Mouse (Mus musculus) cerebellum, adult 18-20 months (tissue): ENCODE data around the gene Dhx30.
"Not testable (repeated sequence)": the region's sequence is repeated elsewhere in the genome, so short reads cannot be mapped to it uniquely, and the experiment has no call there.

Experiments used
- DNase-seq, 2 experiments: peaks; one replicate each; pipeline ENCODE4 v3.0.0; 2021

Dhx30 gene

GRCm38 (mm10) chr9:110117779-110118139, at the start of gene Dhx30:
TSS of gene Dhx30 (minus strand) at chr9:110117830.
- no peak for DNase-seq

- no peak for DNase-seq
Measured at GRCm38 (mm10) chr9:110163071-110163470, 45.4 kb upstream of the Dhx30 start.

- DNase-seq: no peak
Measured at GRCm38 (mm10) chr9:110162441-110162840, 44.8 kb upstream of the Dhx30 start.

- DNase-seq: not testable (repeated sequence)
Measured at GRCm38 (mm10) chr9:110160486-110160885, 42.9 kb upstream of the Dhx30 start.

GRCm38 (mm10) chr9:110159036-110159435, 41.4 kb upstream of the Dhx30 start:
- peak in 1 of 2 experiments; percentile 6 for DNase-seq

- DNase-seq: no peak
Measured at GRCm38 (mm10) chr9:110148598-110148997, 31.0 kb upstream of the Dhx30 start.

- no peak for DNase-seq
Measured at GRCm38 (mm10) chr9:110142097-110142496, 24.5 kb upstream of the Dhx30 start.

GRCm38 (mm10) chr9:110139119-110139518, 21.5 kb upstream of the Dhx30 start:
- DNase-seq: no peak

- no peak for DNase-seq
Measured at GRCm38 (mm10) chr9:110134176-110134575, 16.5 kb upstream of the Dhx30 start.

GRCm38 (mm10) chr9:110132921-110133320, 15.3 kb upstream of the Dhx30 start:
- no peak for DNase-seq

GRCm38 (mm10) chr9:110132201-110132605, 14.6 kb upstream of the Dhx30 start:
- DNase-seq: no peak

GRCm38 (mm10) chr9:110131525-110132197, 14.0 kb upstream of the Dhx30 start:
- peak; percentile 99 to 100 for DNase-seq

GRCm38 (mm10) chr9:110130896-110131524, 13.4 kb upstream of the Dhx30 start:
- no peak for DNase-seq

- not testable (repeated sequence) for DNase-seq
Measured at GRCm38 (mm10) chr9:110124008-110124540, 6.4 kb upstream of the Dhx30 start.

GRCm38 (mm10) chr9:110123322-110123721, 5.7 kb upstream of the Dhx30 start:
- no peak for DNase-seq

GRCm38 (mm10) chr9:110121424-110121823, 3.8 kb upstream of the Dhx30 start:
- DNase-seq: no peak

GRCm38 (mm10) chr9:110118249-110118648, 619 bp upstream of the Dhx30 start:
- DNase-seq: no peak

GRCm38 (mm10) chr9:110116977-110117778, 452 bp downstream of the Dhx30 start, which contains the start of gene Smarcc1:
TSS of gene Smarcc1 (plus strand) at chr9:110117708.
- DNase-seq: peak; percentile 87 to 91

- DNase-seq: no peak
Measured at GRCm38 (mm10) chr9:110116353-110116976, 1.2 kb downstream of the Dhx30 start.

- DNase-seq: peak; percentile 96 to 97
Measured at GRCm38 (mm10) chr9:110100627-110101600, 16.7 kb downstream of the Dhx30 start.

- DNase-seq: no peak
Measured at GRCm38 (mm10) chr9:110097791-110098190, 19.8 kb downstream of the Dhx30 start.

- DNase-seq: no peak
Measured at GRCm38 (mm10) chr9:110094761-110095160, 22.9 kb downstream of the Dhx30 start.
